Mouse (Mus musculus) fat pad, adult 2 months (tissue): Measurements from ENCODE around the gene Hivep2.

Experiments used
- DNase-seq: peaks from one replicate; pipeline ENCODE4 v3.0.0-alpha.2; 2011; ENCODE audit warnings: low read depth, low spot score; ENCODE audit errors: extremely low read depth

Gene Hivep2

DNA sequence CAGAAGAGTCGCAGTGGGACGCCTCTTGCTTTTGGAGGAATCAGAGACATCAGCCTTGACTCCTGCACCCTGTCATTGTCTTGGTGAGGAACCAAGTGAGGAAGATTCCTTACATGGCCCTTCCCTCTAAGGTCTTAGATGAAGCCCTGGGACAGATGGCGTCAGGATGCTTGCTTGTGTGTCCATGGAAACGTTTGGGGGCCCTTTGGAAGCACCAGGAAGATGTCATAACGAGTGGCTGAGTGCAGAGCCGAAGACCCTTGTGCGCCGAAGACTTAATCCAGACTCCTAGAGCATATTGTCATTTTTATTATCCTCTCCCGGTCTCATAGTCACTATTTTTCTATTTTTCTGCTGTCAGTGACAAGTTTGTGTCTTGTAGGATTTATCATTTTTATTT, 111.0 kb downstream of the Hivep2 start:
- no peak for DNase-seq

DNA sequence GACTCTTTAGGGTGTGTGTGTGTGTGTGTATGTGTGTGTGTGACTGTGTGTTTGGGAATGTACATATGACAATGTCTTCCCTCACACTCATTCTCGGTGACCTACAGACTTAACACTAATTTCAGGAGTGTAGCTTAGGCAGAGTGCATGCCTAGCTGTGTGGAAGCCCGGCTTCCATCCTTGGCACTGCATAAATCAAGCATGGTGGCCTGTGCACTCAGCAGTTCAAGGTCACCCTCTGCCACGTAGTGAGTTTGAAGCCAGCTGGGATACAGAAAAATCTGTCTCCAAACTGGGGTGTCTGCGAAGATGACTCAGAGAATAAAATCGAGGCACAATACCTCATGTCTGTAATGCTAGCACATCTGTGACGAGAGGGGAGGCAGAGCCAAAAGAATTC, 115.0 kb downstream of the Hivep2 start:
- DNase-seq: no peak

DNA sequence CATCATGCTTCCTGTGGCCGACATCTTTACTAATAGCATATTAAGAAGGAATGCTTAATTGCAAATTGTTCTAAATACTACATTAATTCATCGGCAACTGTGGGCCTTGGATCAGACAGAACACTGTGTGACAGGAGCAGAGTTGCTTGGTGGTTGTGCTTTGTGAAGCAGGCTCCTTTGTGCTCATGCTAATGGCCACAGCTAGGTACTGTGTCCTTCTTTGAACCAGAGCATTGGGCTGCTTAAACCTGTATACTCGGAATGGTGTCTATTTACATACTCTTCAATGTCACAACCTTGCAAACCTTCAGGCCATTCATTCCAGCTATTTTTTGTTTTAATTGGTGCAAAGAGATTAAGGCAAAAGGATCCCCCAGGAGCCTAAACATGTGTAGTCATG, 115.9 kb downstream of the Hivep2 start:
- no peak for DNase-seq

DNA sequence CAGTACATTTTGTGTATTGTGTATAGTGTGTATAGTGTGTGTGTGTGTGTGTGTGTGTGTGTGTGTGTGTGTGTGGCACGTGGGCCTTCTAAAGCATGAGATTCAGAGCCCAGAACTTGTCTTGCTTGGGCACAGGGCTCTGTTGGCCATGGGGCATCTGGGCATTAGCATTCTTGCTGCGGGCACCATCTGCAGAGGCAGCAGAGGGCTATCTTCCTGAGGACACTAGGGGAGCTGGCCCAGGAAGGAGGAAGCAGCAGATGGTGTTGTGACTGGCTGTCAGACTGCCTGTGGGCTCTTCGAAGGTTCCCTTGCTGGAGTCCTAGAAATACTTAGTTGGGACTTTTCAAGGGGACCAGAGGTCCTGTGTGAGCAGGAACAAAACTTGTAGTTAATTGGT, 116.4 kb downstream of the Hivep2 start:
- DNase-seq: no peak

DNA sequence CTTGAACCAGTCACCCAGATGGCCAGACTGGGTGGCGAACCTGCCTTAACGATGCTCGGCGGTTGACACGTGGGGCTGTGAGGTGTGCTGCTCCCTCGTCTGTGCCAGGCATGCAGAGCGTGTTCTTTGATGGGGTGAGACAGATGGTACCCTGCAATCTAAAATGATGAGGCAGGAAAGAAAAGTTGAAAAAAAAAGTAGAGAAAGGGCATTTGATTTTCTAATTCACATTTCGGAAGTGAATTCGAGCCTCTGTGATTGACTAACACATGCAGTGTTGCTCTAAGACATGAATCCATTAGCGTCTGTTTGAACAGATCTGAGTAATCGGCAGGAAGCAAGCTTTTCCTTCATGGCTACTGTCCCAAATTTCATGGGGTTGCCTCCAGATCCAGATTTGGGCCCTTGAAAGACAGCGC, 119.4 kb downstream of the Hivep2 start:
- DNase-seq: no peak

DNA sequence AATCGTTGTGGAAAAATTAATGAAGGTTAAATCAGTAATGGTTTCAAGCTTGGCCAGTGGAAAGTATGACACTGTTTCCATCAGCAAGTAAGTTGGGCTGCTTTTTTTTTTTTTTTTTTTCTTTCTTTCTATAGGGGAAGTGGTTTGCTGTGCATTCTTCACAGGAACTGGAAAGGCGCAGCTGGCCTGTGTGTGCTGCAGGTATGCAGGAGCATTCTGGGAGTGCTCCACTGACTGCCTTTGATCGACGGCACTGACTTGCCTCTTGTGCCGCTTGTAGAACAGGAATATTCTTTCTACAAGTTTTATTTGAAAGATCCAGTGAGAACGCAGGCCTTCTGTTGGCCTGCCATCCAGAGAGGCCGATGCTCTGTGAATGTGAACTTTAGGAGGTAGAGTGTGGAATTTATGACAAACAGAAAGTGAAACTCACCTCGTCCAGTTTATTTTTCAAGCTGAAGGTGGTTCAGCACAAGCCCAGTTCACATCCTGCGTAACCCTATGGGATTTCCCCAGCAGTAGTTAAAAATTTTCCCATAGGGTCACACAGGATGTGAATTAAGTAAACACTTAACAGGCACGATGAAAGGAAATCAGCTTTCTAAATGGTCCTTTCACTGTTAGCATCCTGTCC, 120.1 kb downstream of the Hivep2 start:
- DNase-seq: no peak

DNA sequence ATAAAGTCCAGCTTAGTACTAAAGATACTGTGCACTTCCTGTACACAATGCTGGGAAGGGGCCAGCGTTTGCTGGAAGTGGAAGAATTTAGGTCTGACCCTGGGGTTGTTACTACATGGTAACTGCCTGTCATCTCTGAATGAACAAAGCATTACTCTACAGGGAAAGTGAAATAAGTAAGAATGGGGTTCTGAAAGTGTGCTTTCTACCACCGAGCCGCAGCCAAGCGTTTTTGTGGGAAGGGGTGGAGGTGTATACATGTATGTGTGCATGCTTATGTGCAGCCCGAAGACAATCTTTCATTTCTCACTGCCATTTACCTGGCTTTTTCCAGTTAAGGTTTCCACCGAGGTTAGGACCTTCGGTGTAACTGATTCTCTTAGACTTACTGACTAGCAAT, 121.4 kb downstream of the Hivep2 start:
- no peak for DNase-seq

DNA sequence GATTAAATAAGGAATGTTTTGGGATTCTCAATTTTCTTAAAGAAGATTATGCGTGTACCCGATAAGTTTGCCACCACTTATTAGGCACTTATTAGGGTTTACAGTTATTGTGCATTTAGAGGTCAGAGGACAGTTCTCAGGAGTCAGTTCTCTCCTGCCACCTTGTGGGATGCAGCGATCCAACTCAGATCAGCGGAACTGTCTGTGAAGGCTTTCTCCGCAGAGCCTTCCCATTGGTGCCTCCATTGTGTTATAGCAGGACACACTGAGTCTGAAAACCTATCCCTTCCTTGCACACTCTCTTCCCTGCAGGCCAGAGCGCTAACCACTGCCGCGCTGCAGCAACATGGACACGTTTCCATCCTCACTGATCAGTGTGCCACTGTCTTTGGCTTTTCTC, 123.6 kb downstream of the Hivep2 start:
- no peak for DNase-seq

DNA sequence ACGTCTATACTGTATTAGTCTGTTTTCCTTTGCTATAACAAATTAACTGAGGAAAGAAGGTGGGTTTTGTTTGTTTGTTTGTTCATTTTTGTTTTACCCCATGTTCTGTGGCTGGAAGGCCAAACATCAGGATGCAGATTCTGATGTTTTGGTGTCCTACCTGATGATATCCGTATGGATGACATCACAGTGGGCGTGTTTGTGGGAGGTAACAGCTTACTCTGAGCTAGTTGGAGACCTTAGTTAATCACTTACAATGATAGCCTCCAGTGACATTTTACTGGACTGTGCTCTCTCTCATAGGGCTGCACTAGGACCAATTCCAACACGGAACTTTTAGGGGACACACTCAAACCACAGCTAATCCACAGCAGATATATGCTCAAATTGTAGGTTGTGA, 128.2 kb downstream of the Hivep2 start:
- no peak for DNase-seq

DNA sequence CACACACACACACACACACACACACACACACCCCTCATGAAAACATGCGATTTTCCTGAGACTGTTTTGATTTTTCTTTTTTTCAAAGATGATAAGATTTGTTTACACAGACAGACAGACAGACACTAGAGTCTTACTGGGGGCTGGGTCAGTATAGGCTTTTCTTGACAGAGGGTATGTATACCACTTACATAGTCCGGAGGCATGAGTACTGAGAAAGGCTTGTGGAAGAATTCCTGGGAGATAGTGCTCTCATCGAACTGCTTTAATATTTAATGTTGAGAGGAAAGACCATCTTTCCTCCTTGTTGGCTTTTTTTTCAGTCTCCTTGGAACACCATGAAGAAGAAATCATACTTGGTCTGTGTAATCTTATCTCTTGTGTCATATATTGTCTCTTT, 130.2 kb downstream of the Hivep2 start:
- DNase-seq: no peak

DNA sequence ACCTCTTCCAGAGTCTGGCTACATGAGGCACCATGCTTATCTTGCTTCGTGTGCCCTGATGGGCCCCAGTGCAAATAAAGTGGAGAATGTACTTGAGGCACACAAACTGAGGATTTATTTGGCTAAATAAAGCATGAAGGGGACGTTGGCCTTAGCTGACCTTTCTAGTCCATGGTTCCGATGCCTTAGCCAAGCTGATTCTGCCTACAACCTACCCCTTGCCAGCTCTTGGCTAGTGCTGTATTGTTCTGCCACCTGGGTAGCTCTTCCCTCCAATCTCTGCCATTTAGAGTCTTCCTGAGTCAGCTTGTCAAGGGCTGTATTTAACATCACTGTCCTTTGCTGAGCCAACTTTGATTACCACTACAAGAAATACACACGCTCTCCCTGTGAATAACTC, 133.3 kb downstream of the Hivep2 start:
- no peak for DNase-seq

DNA sequence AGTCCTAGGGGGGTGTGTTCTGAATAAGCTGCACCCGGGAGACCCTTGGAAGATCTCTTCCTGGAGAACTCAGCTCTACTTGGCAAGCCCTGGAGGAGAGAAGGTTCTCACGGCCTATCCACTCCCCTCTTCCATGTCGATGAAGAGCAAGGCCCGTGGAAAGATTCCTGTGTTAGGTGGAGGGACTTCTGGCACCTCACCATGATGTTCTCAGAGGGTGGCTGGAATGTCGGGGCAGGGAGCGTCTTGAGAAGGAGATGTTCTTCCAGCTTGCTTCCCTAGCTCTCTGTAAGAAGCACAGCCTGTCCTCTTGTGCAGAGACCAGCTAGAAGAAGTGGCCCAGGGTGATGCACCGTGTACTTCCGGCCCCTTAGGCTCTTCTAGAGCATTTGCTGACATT, 134.2 kb downstream of the Hivep2 start:
- DNase-seq: no peak

DNA sequence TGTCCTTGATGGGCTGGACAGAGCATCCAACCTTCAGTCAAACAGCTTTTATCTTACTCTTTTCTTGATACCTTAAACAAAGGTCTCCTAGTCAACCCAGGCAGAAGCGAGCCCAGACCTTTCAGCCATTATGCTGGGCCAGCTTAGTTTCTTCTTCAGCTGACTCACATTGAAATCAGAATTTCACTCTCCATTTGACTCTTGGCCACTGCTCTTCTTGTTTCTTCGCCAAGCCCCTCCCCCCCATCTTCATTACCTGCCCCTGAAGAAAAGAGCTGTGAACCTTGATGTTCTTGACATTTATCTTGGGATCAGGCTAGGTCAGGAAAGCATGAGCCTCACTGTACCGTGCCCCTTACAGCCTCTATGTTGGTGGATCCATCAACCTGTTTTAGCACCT, 135.0 kb downstream of the Hivep2 start:
- DNase-seq: no peak

DNA sequence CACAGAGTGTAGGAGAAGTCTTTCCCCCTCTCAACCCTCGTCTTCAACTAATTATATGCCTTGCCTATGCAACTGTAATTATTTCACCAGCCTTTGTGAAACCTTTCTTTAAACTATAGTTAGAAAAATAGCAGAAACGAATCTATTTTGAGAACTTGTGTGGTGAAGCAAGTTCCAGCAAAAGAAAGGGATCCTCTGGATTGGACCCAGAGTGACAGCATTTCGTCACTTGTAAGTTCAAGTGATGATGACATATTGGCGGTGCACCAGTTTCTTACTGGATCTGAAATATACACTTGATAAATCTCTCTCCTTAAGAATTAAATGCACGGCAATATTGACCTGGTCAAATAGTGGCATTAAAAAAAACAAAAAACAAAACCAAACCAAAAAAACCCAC, 136.1 kb downstream of the Hivep2 start:
- no peak for DNase-seq

DNA sequence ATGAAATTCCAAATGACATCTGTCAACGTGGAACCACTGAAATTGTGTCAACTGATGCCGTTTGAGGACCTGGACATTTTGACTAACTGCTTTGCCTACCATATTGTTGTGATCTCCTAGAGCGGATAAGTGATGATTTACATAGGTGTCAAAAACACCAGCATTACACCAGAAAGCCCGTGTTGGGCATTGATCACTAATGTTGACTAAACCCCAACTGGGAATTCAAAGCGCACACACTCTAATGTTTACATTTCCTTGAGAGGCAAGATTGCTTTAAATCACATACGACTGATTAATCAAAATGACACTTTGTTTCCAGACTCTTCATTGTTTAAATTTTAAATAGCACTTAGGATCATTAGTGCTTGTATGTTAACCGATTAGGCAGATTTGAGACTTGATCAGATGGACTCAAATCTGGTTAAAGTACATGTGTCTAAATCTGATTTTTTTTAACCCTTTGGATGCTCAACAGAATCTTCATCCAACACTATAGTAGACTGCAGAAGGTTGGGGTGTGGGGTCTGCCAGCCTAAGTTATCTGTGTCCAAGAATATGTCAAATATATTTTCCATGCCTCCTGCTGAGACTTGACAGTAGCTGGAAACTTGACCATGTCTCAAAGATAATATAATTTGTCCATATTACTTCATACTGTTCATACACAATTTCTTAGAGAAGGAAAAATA, 142.3 kb downstream of the Hivep2 start:
- DNase-seq: no peak

DNA sequence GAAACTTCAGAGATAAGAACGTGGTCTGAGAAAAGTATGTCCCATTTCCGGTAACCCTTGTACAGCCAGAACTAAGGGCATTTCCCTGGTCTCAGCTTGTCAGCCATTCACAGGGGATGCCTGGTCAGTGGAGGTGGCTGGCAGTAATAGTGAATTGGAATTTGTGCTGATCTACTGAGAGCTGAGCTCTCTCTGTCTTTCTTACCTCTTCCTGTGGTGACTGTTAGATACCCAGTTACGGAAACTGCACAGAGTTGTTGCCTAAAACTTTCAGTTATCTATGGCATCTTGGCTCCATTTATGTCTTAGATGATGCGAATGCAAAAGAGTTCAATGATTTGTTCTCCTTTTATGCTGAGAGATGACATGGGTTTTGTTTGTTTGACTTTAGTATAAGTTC, 150.0 kb downstream of the Hivep2 start:
- no peak for DNase-seq

DNA sequence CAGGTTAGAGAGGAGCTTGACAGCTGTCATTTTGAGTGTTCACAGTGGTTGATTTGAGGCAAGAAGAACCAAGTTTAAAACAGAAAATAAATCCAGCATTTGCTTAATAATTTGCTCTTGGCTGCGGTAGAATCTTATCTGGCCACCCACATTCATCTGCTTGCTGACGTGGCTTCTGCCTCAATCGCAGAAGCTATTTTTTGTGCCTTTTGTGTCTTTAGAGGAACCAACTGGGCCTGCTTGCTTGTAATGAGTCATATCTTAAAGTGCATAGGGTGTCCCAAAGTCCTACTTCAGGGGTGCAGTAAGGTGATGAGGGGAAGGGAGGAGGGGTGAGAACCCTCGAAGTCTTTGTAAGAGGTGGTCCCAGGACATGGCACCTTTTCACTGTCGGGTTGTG, 151.1 kb downstream of the Hivep2 start:
- DNase-seq: no peak

DNA sequence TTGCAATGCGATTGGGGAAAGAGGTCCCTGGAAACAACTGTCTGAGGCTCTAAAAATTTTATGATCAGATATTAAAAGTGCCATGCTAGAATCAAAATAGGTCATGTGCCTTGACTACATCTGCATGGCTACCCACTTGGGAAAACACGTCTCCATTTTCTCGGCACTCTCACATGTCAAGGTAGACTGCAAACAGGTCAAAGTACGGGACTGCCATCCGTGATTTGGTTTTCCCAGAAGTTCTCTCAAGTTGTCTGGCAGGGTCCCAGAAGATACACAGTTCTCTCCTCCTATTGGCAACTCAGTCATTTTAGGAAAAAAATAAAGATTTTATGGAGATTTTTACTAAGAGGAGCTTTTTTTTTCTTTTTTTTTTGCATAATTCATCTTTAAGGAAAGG, 153.3 kb downstream of the Hivep2 start:
- DNase-seq: no peak

DNA sequence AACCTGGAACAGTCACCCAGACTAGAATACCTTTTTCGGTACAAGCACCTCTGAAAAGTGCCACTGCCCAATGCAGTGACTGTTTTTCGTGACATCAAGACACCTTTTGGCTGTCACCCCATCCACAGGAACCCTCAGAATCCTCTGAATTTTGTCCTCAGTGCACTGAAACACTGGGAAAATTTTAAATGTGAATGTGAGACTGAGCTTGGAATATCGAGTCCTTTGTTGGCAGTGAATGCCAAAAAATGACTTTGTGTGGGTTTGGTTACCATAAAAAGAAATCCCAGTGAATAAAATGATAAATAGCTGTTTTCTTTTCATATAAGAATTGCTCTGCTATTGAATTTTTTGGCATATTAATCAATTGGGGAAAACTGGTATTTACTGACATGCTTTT, 154.6 kb downstream of the Hivep2 start:
- no peak for DNase-seq

DNA sequence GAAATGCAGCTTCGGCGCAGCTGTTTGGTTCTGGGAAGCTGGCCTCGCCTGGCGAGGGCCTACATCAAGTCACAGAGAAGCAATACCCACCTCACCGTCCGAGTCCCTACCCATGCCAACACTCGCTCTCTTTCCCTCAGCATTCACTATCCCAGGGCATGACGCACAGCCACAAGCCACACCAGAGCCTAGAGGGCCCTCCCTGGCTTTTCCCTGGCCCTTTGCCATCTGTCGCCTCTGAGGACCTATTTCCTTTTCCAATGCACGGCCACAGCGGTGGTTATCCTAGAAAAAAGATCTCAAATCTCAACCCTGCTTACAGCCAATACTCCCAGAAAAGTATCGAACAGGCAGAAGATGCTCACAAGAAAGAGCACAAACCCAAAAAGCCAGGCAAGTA, 162.0 kb downstream of the Hivep2 start:
- DNase-seq: no peak

DNA sequence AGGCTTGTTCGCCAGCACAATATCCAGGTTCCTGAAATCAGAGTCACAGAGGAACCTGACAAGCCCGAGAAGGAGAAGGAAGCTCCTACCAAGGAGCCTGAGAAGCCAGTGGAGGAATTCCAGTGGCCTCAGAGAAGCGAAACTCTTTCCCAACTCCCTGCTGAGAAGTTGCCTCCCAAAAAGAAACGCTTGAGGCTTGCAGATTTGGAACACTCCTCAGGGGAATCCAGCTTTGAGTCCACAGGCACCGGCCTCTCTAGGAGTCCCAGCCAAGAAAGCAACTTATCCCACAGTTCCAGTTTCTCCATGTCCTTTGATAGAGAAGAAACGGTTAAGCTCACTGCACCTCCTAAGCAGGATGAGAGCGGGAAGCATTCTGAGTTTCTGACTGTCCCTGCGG, 164.4 kb downstream of the Hivep2 start:
- no peak for DNase-seq

DNA sequence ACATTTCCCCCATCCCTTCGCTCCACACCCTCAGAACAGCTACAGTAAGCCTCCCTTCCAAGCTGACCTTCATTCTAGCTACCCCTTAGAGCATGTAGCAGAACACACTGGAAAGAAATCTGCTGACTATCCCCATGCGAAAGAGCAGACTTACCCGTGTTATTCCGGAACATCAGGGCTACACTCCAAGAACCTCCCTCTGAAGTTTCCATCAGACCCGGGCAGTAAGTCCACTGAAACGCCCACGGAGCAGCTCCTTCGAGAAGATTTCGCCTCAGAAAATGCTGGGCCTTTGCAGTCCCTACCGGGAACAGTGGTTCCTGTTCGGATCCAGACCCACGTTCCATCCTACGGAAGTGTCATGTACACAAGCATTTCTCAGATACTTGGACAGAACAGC, 165.4 kb downstream of the Hivep2 start:
- DNase-seq: no peak

DNA sequence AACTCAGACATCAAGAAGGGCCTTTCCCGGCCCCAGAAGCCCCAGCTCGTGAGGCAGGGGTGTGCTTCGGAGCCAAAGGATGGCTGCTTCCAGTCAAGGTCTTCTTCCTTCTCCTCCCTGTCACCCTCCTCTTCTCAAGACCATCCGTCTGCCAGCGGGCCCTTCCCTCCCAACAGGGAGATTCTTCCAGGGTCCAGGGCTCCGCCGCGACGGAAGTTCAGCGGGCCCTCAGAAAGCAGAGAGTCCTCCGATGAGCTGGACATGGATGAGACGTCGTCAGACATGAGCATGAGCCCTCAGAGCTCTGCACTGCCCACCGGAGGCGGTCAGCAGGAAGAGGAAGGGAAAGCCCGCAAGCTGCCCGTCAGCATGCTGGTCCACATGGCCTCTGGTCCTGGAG, 166.2 kb downstream of the Hivep2 start:
- DNase-seq: no peak
